Mouse (Mus musculus): ENCODE measurements around the gene Spg20.

DNA sequence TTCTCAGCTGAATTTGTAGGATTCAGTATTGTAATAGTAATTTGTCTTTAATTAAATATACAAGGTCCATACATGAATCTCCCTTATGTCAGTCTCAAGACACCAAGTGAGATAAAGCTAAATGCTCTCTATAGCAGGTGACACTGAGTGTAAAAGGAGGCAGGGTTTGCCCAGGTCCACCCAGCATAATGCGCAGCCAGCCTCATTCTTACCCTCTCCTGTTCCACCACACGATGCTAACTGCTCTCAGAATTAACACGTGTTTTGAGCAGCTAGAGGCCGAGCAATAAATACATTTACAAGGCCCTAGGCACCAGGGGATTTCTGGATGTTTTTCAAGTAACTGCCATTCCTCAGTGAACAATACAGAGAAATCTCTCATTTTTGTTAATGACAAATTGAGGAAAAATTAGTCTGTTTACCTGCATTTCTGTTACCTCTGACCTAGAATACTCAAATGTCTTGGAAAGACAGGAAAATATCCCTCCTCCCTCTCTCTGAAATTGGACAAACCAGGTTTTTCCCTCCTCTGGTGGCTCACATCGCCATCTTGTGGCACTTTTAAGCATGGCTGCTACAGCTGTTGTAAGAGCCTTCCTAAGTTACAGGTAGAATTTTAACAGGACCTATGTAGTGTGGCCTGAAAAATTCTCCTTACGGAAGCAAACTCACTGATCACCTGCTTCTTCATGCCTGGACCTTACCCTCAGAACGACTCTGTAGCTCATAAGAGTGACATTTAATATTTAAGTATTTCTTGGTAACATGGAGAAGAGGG lies 39.9 kb downstream of the Spg20 start:
- TF ChIP-seq CTCF (IDR thresholded peaks at IDR 0.05; ENCODE audit: low read depth, low read length) (peak; percentile 45; the same call in 1 of the 2 replicates), POLR2A (IDR thresholded peaks at IDR 0.05; ENCODE audit: extremely low read depth, insufficient read depth, low read length) (no peak)
